In genomic region chr14:84645972-84646577, GRCm38 (mm10) we compare ENCODE assay signal across 22 mouse cellular contexts.
A peak's percentile ranks its signal among the peaks of the same experiment; 100 is the strongest.
DNase-seq lines count a peak whose midpoint lies in the region; ATAC-seq and TF ChIP-seq lines count a peak whose summit lies in the region.
"Had no signal": no experiment of that assay in that cellular context is flagged by ENCODE, and none has a peak within 500 bp of the region (broad histone marks: within the 10 kb centered on the region; RNA-seq: fewer than 3 reads in every experiment).

No protein-coding gene starts in this region.

- no peak overlapping the region for H3K9ac ChIP-seq in hindbrain, postnatal 0 days (replicated peaks; ENCODE audit: low read length)
- no peak overlapping the region for H3K9ac ChIP-seq in hindbrain, embryonic 12.5 days
- no peak overlapping the region for H3K9ac ChIP-seq in lung, postnatal 0 days (replicated peaks; ENCODE audit: low read depth)
- H3K9ac ChIP-seq in liver, embryonic 12.5 days: no peak overlapping the region
- H3K9ac ChIP-seq: embryonic facial prominence, embryonic 12.5 days; heart, embryonic 15.5 days; liver, postnatal 0 days; midbrain, embryonic 15.5 days had no signal

- no peaks in the 10 kb centered on the region for H3K4me1 ChIP-seq in hindbrain, postnatal 0 days (ENCODE audit: insufficient read depth, low read length)
- H3K4me1 ChIP-seq in hindbrain, embryonic 12.5 days: no peaks in the 10 kb centered on the region
- no peaks in the 10 kb centered on the region for H3K4me1 ChIP-seq in lung, postnatal 0 days (ENCODE audit: insufficient read depth, low read depth, low read length)
- no peaks in the 10 kb centered on the region for H3K4me1 ChIP-seq in liver, embryonic 12.5 days
- H3K4me1 ChIP-seq: embryonic facial prominence, embryonic 12.5 days; heart, embryonic 15.5 days; megakaryocyte, embryonic 14.5 days; midbrain, embryonic 15.5 days had no signal

- H3K27ac ChIP-seq in hindbrain, postnatal 0 days: no peak overlapping the region
- no peak overlapping the region for H3K27ac ChIP-seq in hindbrain, embryonic 12.5 days
- no peak overlapping the region for H3K27ac ChIP-seq in lung, postnatal 0 days (ENCODE audit: low read length)
- no peak overlapping the region for H3K27ac ChIP-seq in liver, embryonic 12.5 days
- H3K27ac ChIP-seq: embryonic facial prominence, embryonic 12.5 days; heart, adult 2 months; heart, embryonic 15.5 days; midbrain, embryonic 15.5 days had no signal

- H3K4me3 ChIP-seq in hindbrain, postnatal 0 days (ENCODE audit: low read length): no peak overlapping the region
- H3K4me3 ChIP-seq in hindbrain, embryonic 12.5 days: no peak overlapping the region
- no peak overlapping the region for H3K4me3 ChIP-seq in lung, postnatal 0 days (ENCODE audit: low read depth, low read length)
- H3K4me3 ChIP-seq in liver, embryonic 12.5 days: no peak overlapping the region
- H3K4me3 ChIP-seq: embryonic facial prominence, embryonic 12.5 days; heart, adult 2 months; heart, embryonic 15.5 days; megakaryocyte, embryonic 14.5 days; midbrain, embryonic 15.5 days had no signal

- no peak for TF ChIP-seq EP300 in lung, postnatal 0 days (IDR thresholded peaks at IDR 0.05)

- peak; percentile 33 for DNase-seq in hindbrain, postnatal 0 days (ENCODE audit: low spot score)
- DNase-seq in lung, postnatal 0 days (ENCODE audit: low spot score): peak; percentile 14
- no peak for DNase-seq in lung, postnatal 14 days
- DNase-seq in brain, embryonic 14.5 days (ENCODE audit: low read depth): peak; percentile 76
- no peak for DNase-seq in frontal cortex, postnatal 36 days (ENCODE audit: low spot score in 2 of 2)
- DNase-seq: adrenal gland, postnatal 10 days; cerebellum, adult 11-12 months; gastrocnemius, postnatal 25 days; heart, adult 2 months; heart, postnatal 4 days; kidney, adult 18-20 months; kidney, postnatal 25 days; liver; liver, postnatal 0 days had no signal

- no peak overlapping the region for H3K4me2 ChIP-seq in hindbrain, postnatal 0 days (ENCODE audit: low read depth, low read length)
- H3K4me2 ChIP-seq in hindbrain, embryonic 12.5 days (replicated peaks): no peak overlapping the region
- no peak overlapping the region for H3K4me2 ChIP-seq in lung, postnatal 0 days (replicated peaks; ENCODE audit: low read depth, low read length)
- no peak overlapping the region for H3K4me2 ChIP-seq in liver, embryonic 12.5 days
- H3K4me2 ChIP-seq: embryonic facial prominence, embryonic 12.5 days; heart, embryonic 15.5 days; midbrain, embryonic 15.5 days had no signal

- TF ChIP-seq POLR2A in brain, embryonic 14.5 days (IDR thresholded peaks at IDR 0.05; ENCODE audit: borderline replicate concordance, extremely low read depth, insufficient read depth, insufficient read length, poor library complexity, severe bottlenecking): no peak

- no peak for ATAC-seq in hindbrain, postnatal 0 days
- no peak for ATAC-seq in hindbrain, embryonic 12.5 days (ENCODE audit: low FRiP score)
- ATAC-seq in lung, postnatal 0 days: no peak
- no peak for ATAC-seq in liver, embryonic 12.5 days
- ATAC-seq: activated CD4-positive, CD25-positive, alpha-beta regulatory T cell, adult 4 months; hindbrain, embryonic 16.5 days; liver, postnatal 0 days; midbrain, embryonic 15.5 days had no signal

- H3K27me3 ChIP-seq in hindbrain, postnatal 0 days (ENCODE audit: insufficient read depth, low read length): no peaks in the 10 kb centered on the region
- no peaks in the 10 kb centered on the region for H3K27me3 ChIP-seq in hindbrain, embryonic 12.5 days
- no peaks in the 10 kb centered on the region for H3K27me3 ChIP-seq in lung, postnatal 0 days (replicated peaks; ENCODE audit: insufficient read depth, low read length)
- H3K27me3 ChIP-seq in liver, embryonic 12.5 days (replicated peaks): no peaks in the 10 kb centered on the region
- H3K27me3 ChIP-seq: embryonic facial prominence, embryonic 12.5 days; heart, embryonic 15.5 days; megakaryocyte, embryonic 14.5 days; midbrain, embryonic 15.5 days had no signal

- no peaks in the 10 kb centered on the region for H3K36me3 ChIP-seq in hindbrain, postnatal 0 days (ENCODE audit: insufficient read depth, low read length)
- H3K36me3 ChIP-seq in hindbrain, embryonic 12.5 days: no peaks in the 10 kb centered on the region
- no peaks in the 10 kb centered on the region for H3K36me3 ChIP-seq in lung, postnatal 0 days (ENCODE audit: insufficient read depth, low read length)
- H3K36me3 ChIP-seq in liver, embryonic 12.5 days: no peaks in the 10 kb centered on the region
- H3K36me3 ChIP-seq: embryonic facial prominence, embryonic 12.5 days; heart, embryonic 15.5 days; midbrain, embryonic 15.5 days had no signal

- no peak for TF ChIP-seq CTCF in hindbrain, postnatal 0 days (IDR thresholded peaks at IDR 0.05; ENCODE audit: low read depth)
- no peak for TF ChIP-seq CTCF in lung, postnatal 0 days (IDR thresholded peaks at IDR 0.05)
- TF ChIP-seq CTCF in brain, embryonic 14.5 days (IDR thresholded peaks at IDR 0.05; ENCODE audit: borderline replicate concordance, extremely low read depth, insufficient read depth, insufficient read length): no peak

- H3K9me3 ChIP-seq in hindbrain, postnatal 0 days (ENCODE audit: low read length): no peaks in the 10 kb centered on the region
- H3K9me3 ChIP-seq in hindbrain, embryonic 12.5 days (replicated peaks): no peaks in the 10 kb centered on the region
- H3K9me3 ChIP-seq in lung, postnatal 0 days (ENCODE audit: low read length): no peaks in the 10 kb centered on the region
- H3K9me3 ChIP-seq in liver, embryonic 12.5 days (replicated peaks): no peaks in the 10 kb centered on the region
- H3K9me3 ChIP-seq: embryonic facial prominence, embryonic 12.5 days; heart, embryonic 15.5 days; megakaryocyte, embryonic 14.5 days; midbrain, embryonic 15.5 days had no signal

- 69% methylated on average over 3 of the region's 3 CpGs for WGBS in hindbrain, postnatal 0 days
- WGBS in hindbrain, embryonic 12.5 days: 81% methylated on average over 3 of the region's 3 CpGs
- 52% methylated on average over 3 of the region's 3 CpGs for WGBS in lung, postnatal 0 days
- 69% methylated on average over 3 of the region's 3 CpGs for WGBS in liver, embryonic 12.5 days (ENCODE audit: insufficient replicate concordance)

Comparison
In these comparisons a context has a peak if more than half of its experiments do, and no peak if none do; other contexts are left out.
1. DNase-seq: peak in hindbrain, postnatal 0 days (single experiment), lung, postnatal 0 days (single experiment) and brain, embryonic 14.5 days (single experiment); none in lung, postnatal 14 days (single experiment) and frontal cortex, postnatal 36 days (0 of 2).